Mouse (Mus musculus) G1E (cell line): ENCODE data around the gene Tmcc3.

Experiments used
- CTCF ChIP-seq: IDR thresholded peaks from 2 replicates; pipeline ENCODE4 v1.5.1; 2012; ENCODE audit warnings: low read depth, low read length, inconsistent platforms, mixed read lengths
- GATA1 ChIP-seq: IDR thresholded peaks from 2 replicates; pipeline ENCODE4 v1.6.1; 2012; ENCODE audit warnings: borderline replicate concordance, low read length, inconsistent platforms, mixed read lengths
- GATA2 ChIP-seq: IDR thresholded peaks from 2 replicates; pipeline ENCODE4 v1.6.1; 2012; ENCODE audit warnings: low read depth, low read length, inconsistent platforms, borderline replicate concordance
- POLR2AphosphoS5 ChIP-seq: IDR thresholded peaks from 2 replicates; pipeline ENCODE4 v1.6.1; 2012; ENCODE audit warnings: low read depth, low read length, inconsistent platforms; ENCODE audit not compliant: insufficient replicate concordance
- TAL1 ChIP-seq: conservative IDR thresholded peaks from 2 replicates; pipeline ENCODE4 v1.6.1; 2012; ENCODE audit warnings: low read depth, low read length, inconsistent platforms, mixed read lengths

DNA sequence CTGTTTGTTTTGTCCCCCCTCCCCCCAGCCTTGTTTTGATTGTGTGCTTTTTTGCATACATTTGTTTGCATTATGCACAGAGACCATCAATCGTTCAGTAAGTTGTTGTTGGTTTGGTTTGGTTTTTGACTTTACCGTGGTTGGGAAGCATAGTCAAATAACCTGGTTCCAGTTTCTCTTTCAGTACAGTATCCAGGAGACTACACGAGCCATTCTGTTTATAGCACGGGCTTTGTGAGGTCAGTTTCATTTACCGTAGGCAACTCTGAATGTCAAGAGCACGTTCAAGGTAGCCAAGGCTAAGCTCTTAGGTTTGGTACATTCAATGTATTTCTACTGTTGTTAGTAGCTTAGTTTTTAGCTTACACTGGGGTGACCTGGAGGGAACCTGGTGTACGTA, 214.0 kb downstream of the Tmcc3 start:
- TF ChIP-seq CTCF (no peak), GATA1 (no peak), POLR2AphosphoS5 (no peak), TAL1 (no peak), GATA2 (no peak)
